Mouse (Mus musculus): Measurements from ENCODE around the gene Ppm1g.

DNA sequence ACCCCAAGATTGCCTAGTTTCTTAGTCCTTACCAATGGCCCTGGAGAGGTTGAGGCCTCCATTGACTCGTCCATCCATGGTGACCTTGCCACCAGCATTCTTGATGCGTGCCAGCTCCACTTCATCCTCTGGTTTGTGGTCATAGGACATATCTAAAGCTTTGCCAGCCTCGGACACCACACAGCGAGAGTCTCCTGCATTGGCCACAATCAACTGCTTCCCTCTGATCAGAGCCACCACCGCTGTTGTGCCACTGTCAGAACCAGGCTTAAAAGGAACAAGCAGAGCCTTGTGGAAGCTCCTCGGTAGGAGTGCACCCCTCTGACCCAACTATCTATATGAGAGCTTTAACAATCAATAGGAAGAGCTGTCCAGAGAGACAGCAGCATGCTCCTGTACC lies 16.1 kb downstream of the Ppm1g start:
- TF ChIP-seq CTCF (conservative IDR thresholded peaks at IDR 0.05; ENCODE audit: insufficient read depth, insufficient read length, low read depth, low read length) (no peak), POLR2A (IDR thresholded peaks at IDR 0.05; ENCODE audit: low read depth, low read length) (no peak)

Data from kidney, adult 2 months (tissue).